Mouse (Mus musculus) mouse trophoblast stem cell (cell line): ENCODE results near the gene Tgds.
"Not testable (repeated sequence)": the region's sequence is repeated elsewhere in the genome, so short reads cannot be mapped to it uniquely, and the experiment has no call there.

Experiments
- in situ Hi-C, 2 experiments: fragments of 300-500 bp; cut with MseI, MboI; formaldehyde crosslinking; loops; 2 replicates in 1 of 2; 3 replicates in 1 of 2; pipeline ENCODE4 v1.15.1; 2025

Tgds gene

GRCm38 (mm10) chr14:118132642-118132977 lies at the start of gene Tgds:
Gene Tgds (minus strand): TSS chr14:118132755.
- in situ Hi-C loops, result no loop called here

GRCm38 (mm10) chr14:118180711-118181177 lies 48.2 kb upstream of the Tgds start:
- in situ Hi-C loops, result no loop called here

GRCm38 (mm10) chr14:118180117-118180557 lies 47.6 kb upstream of the Tgds start:
- in situ Hi-C loops, result no loop called here

GRCm38 (mm10) chr14:118179701-118180100 lies 47.1 kb upstream of the Tgds start:
- in situ Hi-C loops, result no loop called here

GRCm38 (mm10) chr14:118179251-118179650 lies 46.7 kb upstream of the Tgds start:
- in situ Hi-C loops, result no loop called here

GRCm38 (mm10) chr14:118175694-118176085 lies 43.1 kb upstream of the Tgds start:
- in situ Hi-C loops, result no loop called here

- in situ Hi-C loops, result no loop called here
Observed at GRCm38 (mm10) chr14:118175071-118175693, 42.6 kb upstream of the Tgds start.

GRCm38 (mm10) chr14:118173590-118174203 lies 41.1 kb upstream of the Tgds start:
- in situ Hi-C loops, result no loop called here

GRCm38 (mm10) chr14:118168776-118169175 lies 36.2 kb upstream of the Tgds start:
- in situ Hi-C loops, result no loop called here

GRCm38 (mm10) chr14:118162640-118163039 lies 30.1 kb upstream of the Tgds start:
- in situ Hi-C loops, result no loop called here

- in situ Hi-C loops, result no loop called here
Observed at GRCm38 (mm10) chr14:118161751-118162150, 29.2 kb upstream of the Tgds start.

- in situ Hi-C loops, result no loop called here
Observed at GRCm38 (mm10) chr14:118157146-118157545, 24.6 kb upstream of the Tgds start.

- in situ Hi-C loops, result no loop called here
Observed at GRCm38 (mm10) chr14:118156740-118157139, 24.2 kb upstream of the Tgds start.

GRCm38 (mm10) chr14:118156056-118156455 lies 23.5 kb upstream of the Tgds start:
- in situ Hi-C loops, result not testable (repeated sequence)

- in situ Hi-C loops, result no loop called here
Observed at GRCm38 (mm10) chr14:118152294-118152651, 19.7 kb upstream of the Tgds start.

- in situ Hi-C loops, result no loop called here
Observed at GRCm38 (mm10) chr14:118151651-118152293, 19.2 kb upstream of the Tgds start.

- in situ Hi-C loops, result no loop called here
Observed at GRCm38 (mm10) chr14:118150656-118151551, 18.3 kb upstream of the Tgds start.

- in situ Hi-C loops, result no loop called here
Observed at GRCm38 (mm10) chr14:118148554-118148953, 16.0 kb upstream of the Tgds start.

GRCm38 (mm10) chr14:118148046-118148445 lies 15.5 kb upstream of the Tgds start:
- in situ Hi-C loops, result no loop called here

- in situ Hi-C loops, result no loop called here
Observed at GRCm38 (mm10) chr14:118142283-118142682, 9.7 kb upstream of the Tgds start.

GRCm38 (mm10) chr14:118137487-118137886 lies 4.9 kb upstream of the Tgds start:
- in situ Hi-C loops, result no loop called here
